Mouse (Mus musculus) stomach, embryonic 14.5 days (tissue): ENCODE measurements at regions not wholly inside any gene's neighbourhood (a gene's known extent, or its start where the extent isn't known, plus 50 kb on each side); places are given as distances from the start of the nearest gene placed in this dataset.

Experiments
- ATAC-seq: fragments of 200-750 bp; cut with Nextera tagmentation; 2 replicates; pipeline ENCODE4 v1.8.0; 2017; ENCODE audit warnings: low read depth, moderate TSS enrichment; ENCODE audit not compliant: insufficient number of reproducible peaks, insufficient read depth, low FRiP score
- H3K27ac ChIP-seq: fragments of 300-500 bp; sonication (generic); 2 replicates; pipeline ENCODE4 v1.5.1; 2014; ENCODE audit warnings: mild to moderate bottlenecking, low read length, moderate library complexity, mixed read lengths
- H3K27me3 ChIP-seq: fragments of 300-500 bp; sonication (generic); 2 replicates; pipeline ENCODE4 v1.6.1; 2014; ENCODE audit warnings: low read length, control low read depth, mixed read lengths; ENCODE audit not compliant: control insufficient read depth, insufficient read depth
- H3K36me3 ChIP-seq: fragments of 300-500 bp; sonication (generic); 2 replicates; pipeline ENCODE4 v1.6.1; 2014; ENCODE audit warnings: mild to moderate bottlenecking, control low read depth, low read length, moderate library complexity, mixed read lengths; ENCODE audit not compliant: control insufficient read depth, insufficient read depth
- H3K4me1 ChIP-seq: fragments of 300-500 bp; sonication (generic); 2 replicates; pipeline ENCODE4 v1.6.1; 2014; ENCODE audit warnings: low read length, control low read depth, mixed read lengths; ENCODE audit not compliant: control insufficient read depth, insufficient read depth
- H3K4me2 ChIP-seq: fragments of 300-500 bp; sonication (generic); replicated peaks from 2 replicates; pipeline ENCODE4 v1.6.1; 2014; ENCODE audit warnings: low read depth, low read length, control low read depth
- H3K4me3 ChIP-seq: fragments of 300-500 bp; sonication (generic); 2 replicates; pipeline ENCODE4 v1.5.1; 2014; ENCODE audit warnings: low read depth, low read length, control low read depth
- H3K9ac ChIP-seq: fragments of 300-500 bp; sonication (generic); replicated peaks from 2 replicates; pipeline ENCODE4 v1.6.1; 2014; ENCODE audit warnings: low read depth, mild to moderate bottlenecking, control low read depth, low read length, moderate library complexity, mixed read lengths
- H3K9me3 ChIP-seq: fragments of 300-500 bp; sonication (generic); 2 replicates; pipeline ENCODE4 v1.6.1; 2016; ENCODE audit warnings: low read depth, low read length, control low read depth; ENCODE audit not compliant: control insufficient read depth
- WGBS: fragments of 180-500 bp; shearing (Covaris S2); extraction: QIAGEN DNeasy Blood & Tissue Kit; methylation state at CpG from one replicate; pipeline ENCODE4 v1.1.7; 2014; 5-methylcytosine and 5-hydroxymethylcytosine counted together

- H3K27me3 ChIP-seq, result no peaks in the 10 kb centered on the region
- H3K27ac ChIP-seq, result no peak overlapping the region
- H3K4me1 ChIP-seq, result 0 out of 2 replicates have a peak, but pooled peaks cover 7% of the 10 kb centered on the region
- no peak for ATAC-seq
- no peaks in the 10 kb centered on the region for H3K9me3 ChIP-seq
- no peaks in the 10 kb centered on the region for H3K36me3 ChIP-seq
- H3K4me2 ChIP-seq, result no peak overlapping the region
- WGBS, result 80% methylated on average over 4 of the region's 4 CpGs
- H3K4me3 ChIP-seq, result no peak overlapping the region
- H3K9ac ChIP-seq, result no peak overlapping the region
Measured at GRCm38 (mm10) chr7:145027061-145027460, 87.3 kb upstream of the Ccnd1 start.

- no peak for ATAC-seq
- Histone ChIP-seq H3K36me3 (no peaks in the 10 kb centered on the region), H3K27ac (0 out of 2 replicates have a peak overlapping the region, but pooled peaks have one; percentile 44), H3K9ac (no peak overlapping the region), H3K4me1 (no peaks in the 10 kb centered on the region), H3K4me2 (no peak overlapping the region), H3K4me3 (no peak overlapping the region), H3K27me3 (no peaks in the 10 kb centered on the region), H3K9me3 (no peaks in the 10 kb centered on the region)
- 88% methylated on average over 5 of the region's 5 CpGs for WGBS
Measured at GRCm38 (mm10) chr7:145026014-145026285, 86.2 kb upstream of the Ccnd1 start.

GRCm38 (mm10) chr7:145025186-145026013, 85.7 kb upstream of the Ccnd1 start:
- Histone ChIP-seq H3K9ac (no peak overlapping the region), H3K27me3 (no peaks in the 10 kb centered on the region), H3K4me2 (no peak overlapping the region), H3K36me3 (no peaks in the 10 kb centered on the region), H3K27ac (peak overlapping the region; percentile 44; the same call in 1 of the 2 replicates), H3K4me3 (no peak overlapping the region), H3K9me3 (no peaks in the 10 kb centered on the region), H3K4me1 (no peaks in the 10 kb centered on the region)
- peak; percentile 72 for ATAC-seq
- 28% methylated on average over 6 of the region's 6 CpGs for WGBS

- no peak overlapping the region for H3K4me2 ChIP-seq
- no peak for ATAC-seq
- H3K4me3 ChIP-seq, result no peak overlapping the region
- H3K9ac ChIP-seq, result no peak overlapping the region
- H3K27ac ChIP-seq, result no peak overlapping the region
- WGBS, result 59% methylated on average over 2 of the region's 2 CpGs
- no peaks in the 10 kb centered on the region for H3K27me3 ChIP-seq
- no peaks in the 10 kb centered on the region for H3K36me3 ChIP-seq
- H3K4me1 ChIP-seq, result no peaks in the 10 kb centered on the region
- no peaks in the 10 kb centered on the region for H3K9me3 ChIP-seq
Measured at GRCm38 (mm10) chr7:145024651-145025050, 84.9 kb upstream of the Ccnd1 start.

- Histone ChIP-seq H3K4me2 (no peak overlapping the region), H3K27me3 (no peaks in the 10 kb centered on the region), H3K36me3 (no peaks in the 10 kb centered on the region), H3K9ac (no peak overlapping the region), H3K27ac (no peak overlapping the region), H3K4me3 (no peak overlapping the region), H3K4me1 (peaks cover 2% of the 10 kb centered on the region; the same call in 1 of the 2 replicates), H3K9me3 (no peaks in the 10 kb centered on the region)
- no peak for ATAC-seq
- WGBS, result 72% methylated on average over 2 of the region's 2 CpGs
Measured at GRCm38 (mm10) chr7:145019137-145019536, 79.4 kb upstream of the Ccnd1 start.

GRCm38 (mm10) chr7:145018149-145018548, 78.4 kb upstream of the Ccnd1 start:
- Histone ChIP-seq H3K4me2 (no peak overlapping the region), H3K4me1 (peaks cover 2% of the 10 kb centered on the region; the same call in 1 of the 2 replicates), H3K27me3 (no peaks in the 10 kb centered on the region), H3K9ac (no peak overlapping the region), H3K9me3 (no peaks in the 10 kb centered on the region), H3K27ac (no peak overlapping the region), H3K4me3 (no peak overlapping the region), H3K36me3 (no peaks in the 10 kb centered on the region)
- ATAC-seq, result no peak
- 85% methylated on average over 3 of the region's 3 CpGs for WGBS

- H3K4me1 ChIP-seq, result peaks cover 2% of the 10 kb centered on the region; the same call in 1 of the 2 replicates
- no peak overlapping the region for H3K9ac ChIP-seq
- no peak overlapping the region for H3K27ac ChIP-seq
- H3K9me3 ChIP-seq, result no peaks in the 10 kb centered on the region
- no peak overlapping the region for H3K4me2 ChIP-seq
- WGBS, result 39% methylated on average over 22 of the region's 22 CpGs
- ATAC-seq, result no peak
- H3K36me3 ChIP-seq, result no peaks in the 10 kb centered on the region
- H3K27me3 ChIP-seq, result no peaks in the 10 kb centered on the region
- H3K4me3 ChIP-seq, result no peak overlapping the region
Measured at GRCm38 (mm10) chr7:145015463-145016085, 75.8 kb upstream of the Ccnd1 start.

- H3K4me2 ChIP-seq, result no peak overlapping the region
- no peak overlapping the region for H3K9ac ChIP-seq
- no peak for ATAC-seq
- no peaks in the 10 kb centered on the region for H3K9me3 ChIP-seq
- H3K4me1 ChIP-seq, result peaks cover under 1% of the 10 kb centered on the region; the same call in 1 of the 2 replicates
- H3K27me3 ChIP-seq, result no peaks in the 10 kb centered on the region
- H3K4me3 ChIP-seq, result no peak overlapping the region
- WGBS, result 45% methylated on average over 4 of the region's 4 CpGs
- H3K36me3 ChIP-seq, result no peaks in the 10 kb centered on the region
- H3K27ac ChIP-seq, result no peak overlapping the region
Measured at GRCm38 (mm10) chr7:145010757-145011156, 71.0 kb upstream of the Ccnd1 start.
